Mouse (Mus musculus) layer of hippocampus, postnatal 14 days (tissue): ENCODE measurements at regions not wholly inside any gene's neighbourhood (a gene's known extent, or its start where the extent isn't known, plus 50 kb on each side); places are given as distances from the start of the nearest gene placed in this dataset.

Source experiments
- DNase-seq, 2 experiments: peaks; one replicate each; pipeline ENCODE4 v3.0.0; 2021 to 2022; ENCODE audit warnings: low spot score in 2 of 2, mixed read lengths in 1 of 2

- no peak for DNase-seq
Measured at GRCm38 (mm10) chr9:30848249-30848648, 74.0 kb downstream of the Adamts15 start.

DNA sequence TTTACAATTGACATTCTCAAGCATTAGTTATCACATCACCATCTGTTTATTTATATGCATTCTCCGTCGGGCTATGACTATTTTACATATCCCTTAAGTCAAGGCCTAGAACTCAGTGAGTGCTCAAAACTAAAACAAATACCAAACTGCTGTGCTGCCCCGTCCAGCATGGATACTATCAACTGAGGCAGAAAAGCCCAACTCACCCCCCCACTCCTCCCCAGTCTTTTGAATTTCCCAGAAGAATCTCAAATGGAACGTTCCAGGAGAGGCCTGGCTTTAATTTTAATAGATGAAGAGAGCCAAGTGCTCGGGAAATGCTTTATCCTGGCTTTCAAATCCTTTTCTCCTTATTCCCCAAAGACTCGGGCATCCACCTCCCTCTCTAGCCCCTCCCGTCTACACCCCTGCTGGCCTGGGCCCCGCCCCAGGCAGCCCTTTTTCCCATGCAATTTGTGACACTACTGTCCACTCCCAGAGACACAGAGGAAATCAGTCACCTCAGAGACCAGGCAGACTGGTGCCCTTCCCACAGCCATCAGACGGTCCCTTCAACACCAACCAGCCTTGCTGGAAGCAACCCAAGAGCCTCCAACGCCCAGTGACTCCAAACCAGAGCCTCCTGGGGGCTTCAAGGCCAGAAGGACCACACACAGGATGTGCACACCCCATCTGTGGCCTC is 76.5 kb downstream of the Adamts15 start:
- no peak for DNase-seq

- no peak for DNase-seq
Measured at GRCm38 (mm10) chr9:30844079-30844563, 78.1 kb downstream of the Adamts15 start.

DNA sequence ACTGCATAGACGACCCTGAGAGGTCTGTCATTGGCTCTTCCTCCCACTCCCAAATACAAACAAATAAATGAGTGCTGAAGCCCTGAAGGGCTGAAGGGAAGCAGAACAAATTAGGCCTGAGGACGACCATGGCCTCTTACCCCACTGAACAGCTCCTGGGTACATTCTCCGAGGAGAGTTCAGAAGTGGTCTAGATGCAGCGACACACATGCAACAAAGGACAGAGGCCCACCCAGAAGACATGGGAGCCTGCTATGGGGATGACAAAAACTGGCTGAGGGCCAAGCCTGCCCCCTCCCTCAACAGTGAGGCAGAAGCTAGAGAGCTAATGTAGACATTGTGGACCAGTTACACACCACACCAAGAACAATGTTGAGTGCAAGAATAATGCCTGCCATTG is 87.3 kb downstream of the Adamts15 start:
- DNase-seq, result no peak

DNA sequence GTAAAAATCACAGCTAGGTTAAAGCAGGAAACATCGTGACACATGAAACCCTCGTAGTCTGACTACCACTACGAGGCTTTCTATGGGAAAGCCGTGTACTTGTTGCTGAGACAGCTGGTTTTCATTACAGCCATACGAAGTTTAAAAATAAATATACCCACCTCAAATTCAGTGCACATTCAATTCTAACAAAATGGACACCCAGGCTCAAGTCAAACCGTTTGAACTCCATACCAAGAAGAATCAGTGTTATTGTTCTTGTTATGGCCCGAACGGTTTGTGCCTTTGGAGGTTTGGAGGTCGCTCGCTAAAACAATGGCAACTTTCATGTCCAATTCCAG is 87.7 kb downstream of the Adamts15 start:
- DNase-seq, result no peak

- no peak for DNase-seq
Measured at GRCm38 (mm10) chr9:30833836-30834564, 88.3 kb downstream of the Adamts15 start.

GRCm38 (mm10) chr9:30829158-30829870 is 92.9 kb downstream of the Adamts15 start:
- DNase-seq, result no peak

DNA sequence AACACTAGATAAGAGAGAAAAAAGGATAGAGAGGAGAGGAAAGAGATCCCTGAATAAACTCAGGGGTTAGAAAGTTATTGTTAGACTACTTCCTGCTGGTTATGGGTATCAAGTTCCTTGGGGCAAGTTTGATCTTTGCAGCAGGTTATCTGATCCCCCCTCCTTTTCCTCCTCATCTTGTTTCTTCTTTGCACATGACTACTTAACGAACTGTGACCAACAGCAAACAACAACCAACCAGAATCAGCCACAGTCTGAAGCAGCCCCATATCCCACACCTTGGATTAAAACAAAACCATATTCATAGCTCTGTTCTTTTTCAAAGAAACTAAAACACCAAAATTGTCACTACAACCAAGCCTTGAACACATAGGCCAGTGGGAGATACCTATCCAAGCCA is 94.5 kb downstream of the Adamts15 start:
- no peak for DNase-seq

DNA sequence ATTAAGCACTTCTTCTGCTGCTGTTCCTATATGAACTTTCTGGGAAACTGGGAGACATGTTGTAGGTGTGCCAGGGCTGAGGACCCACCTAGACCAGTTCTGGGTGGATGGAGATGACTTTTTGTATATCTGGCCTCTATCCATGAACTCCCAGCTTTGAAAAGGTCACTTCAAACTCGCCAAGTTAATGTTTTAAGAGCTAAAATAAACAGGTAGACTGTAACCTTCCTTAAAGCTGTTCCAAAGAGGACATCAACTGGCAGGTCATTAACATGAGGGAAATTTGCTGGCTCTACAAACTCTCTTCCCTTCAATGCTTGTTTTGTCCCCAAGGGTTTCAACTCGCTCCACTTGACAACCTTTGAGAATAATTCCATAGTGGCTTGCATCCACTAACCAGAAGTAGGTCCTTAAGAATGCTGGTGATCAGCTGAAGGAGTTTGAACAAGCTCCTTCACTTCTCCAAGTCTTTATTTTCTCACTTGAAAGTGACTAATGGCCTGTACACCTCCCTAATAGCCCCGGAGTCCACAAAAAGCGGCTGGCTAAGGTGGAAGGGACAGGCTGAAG is 98.1 kb downstream of the Adamts15 start:
- no peak for DNase-seq

DNA sequence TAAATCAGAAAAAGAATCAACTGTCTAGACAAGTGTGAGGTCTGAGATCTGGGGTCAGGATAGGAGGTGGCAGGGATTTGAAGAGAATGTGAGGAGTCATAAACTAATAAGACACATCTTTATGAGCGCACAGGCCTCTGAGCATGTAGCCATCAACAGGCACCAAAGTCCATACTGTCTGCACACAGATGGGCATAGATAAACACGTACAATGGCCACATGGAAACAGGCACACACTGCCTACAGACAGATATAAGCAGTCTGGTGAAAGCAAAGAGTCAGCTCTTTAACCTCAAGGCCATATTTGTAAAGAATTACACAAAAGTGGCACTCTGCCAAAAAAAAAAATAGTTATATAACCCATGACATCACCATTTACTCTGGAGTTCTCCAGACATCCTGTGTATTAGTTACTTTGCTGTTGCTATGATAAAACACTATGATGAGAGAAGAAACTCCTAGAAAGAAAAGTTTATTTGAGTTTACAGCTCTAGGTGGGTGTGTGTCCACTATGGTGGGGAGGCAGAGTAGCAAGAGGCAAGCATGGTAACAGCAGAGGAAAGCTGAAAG is 101.4 kb downstream of the Adamts15 start:
- no peak for DNase-seq

- DNase-seq, result no peak
Measured at GRCm38 (mm10) chr9:30813246-30813645, 109.0 kb downstream of the Adamts15 start.

DNA sequence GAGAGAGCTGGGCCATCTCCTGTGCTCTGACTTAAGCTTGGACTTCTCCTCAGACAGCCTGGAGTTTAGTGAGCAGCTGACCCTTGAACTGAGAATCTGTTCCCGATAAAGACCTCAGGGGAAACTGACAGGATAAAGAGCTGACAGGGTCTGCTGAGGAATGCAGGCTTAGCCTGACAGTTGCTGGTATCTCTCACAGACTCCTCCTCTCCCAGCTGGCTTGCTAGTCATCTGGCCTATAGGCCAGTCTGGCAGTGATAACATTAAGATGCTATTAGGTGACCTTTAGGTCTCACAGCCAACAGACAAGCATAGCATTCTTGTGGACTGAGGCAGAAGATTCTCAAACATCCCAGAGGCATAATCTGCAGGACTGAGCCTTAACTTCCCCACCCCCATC is 111.4 kb downstream of the Adamts15 start:
- no peak for DNase-seq

- DNase-seq, result no peak
Measured at GRCm38 (mm10) chr9:30810290-30810689, 112.0 kb downstream of the Adamts15 start.

DNA sequence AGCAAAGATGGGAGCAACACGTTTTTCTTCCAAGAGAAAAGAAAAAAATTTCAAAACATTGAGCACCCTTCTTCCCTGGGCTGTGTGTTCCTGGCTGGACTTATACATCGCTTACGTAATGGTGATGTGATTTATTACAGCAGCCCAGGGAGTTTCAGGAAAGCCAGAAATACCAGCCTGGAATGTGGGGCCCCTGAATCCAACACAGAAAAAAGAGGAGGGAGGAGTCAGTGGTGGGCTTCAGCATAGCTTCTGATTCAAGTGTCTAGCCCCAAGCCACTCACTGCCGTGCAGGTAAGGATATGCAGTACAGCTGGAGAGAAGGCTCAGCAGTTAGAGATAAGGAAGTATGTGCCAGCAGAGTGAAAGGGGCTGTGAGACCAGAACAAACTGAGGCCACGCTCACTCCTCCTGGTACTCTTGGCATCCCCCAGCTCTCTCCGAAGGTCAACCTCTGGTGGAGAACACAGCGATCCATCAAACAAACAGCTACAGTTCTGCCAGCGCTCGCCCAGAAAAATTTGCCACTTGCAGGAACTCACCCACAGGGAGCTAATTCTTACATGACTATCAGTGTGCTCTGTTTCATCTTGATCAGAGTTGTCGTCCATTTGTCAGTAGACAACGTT is 113.3 kb downstream of the Adamts15 start:
- DNase-seq, result no peak

DNA sequence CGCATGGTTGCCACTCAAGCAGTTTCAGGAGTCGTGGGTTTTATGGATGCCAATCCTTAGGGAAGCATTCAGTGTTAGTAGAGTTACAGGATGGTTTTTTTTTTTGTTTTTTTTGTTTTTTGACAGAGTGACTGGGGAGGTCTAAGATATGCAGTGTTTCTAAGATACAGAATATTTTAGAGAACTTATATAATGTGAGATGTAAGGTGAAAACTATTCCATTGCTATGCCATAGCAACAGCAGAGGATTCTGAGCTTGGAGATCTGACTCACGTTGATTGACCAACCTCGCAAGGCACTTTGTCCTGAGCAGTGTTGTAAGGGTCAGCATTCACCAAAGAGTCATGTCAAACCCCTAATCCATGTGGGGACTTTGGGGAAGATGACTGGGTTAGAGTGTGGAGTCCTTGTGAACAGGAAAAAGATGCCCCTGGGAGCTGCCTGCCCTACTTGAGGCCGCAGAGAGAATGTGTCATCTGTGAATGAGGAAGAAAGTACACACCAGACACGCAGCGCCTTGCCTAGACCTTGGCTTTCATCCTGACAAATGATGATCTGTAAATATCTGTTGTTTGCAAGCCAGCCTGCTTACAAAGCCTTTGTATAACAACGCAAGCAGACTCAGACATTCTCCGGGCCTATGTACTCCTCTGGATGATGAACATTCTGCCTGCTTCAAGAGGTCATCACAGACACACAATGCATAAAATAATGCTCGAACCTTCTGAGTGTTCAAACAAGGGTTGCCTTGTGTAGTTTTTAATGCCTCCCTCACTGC is 118.3 kb downstream of the Adamts15 start:
- DNase-seq, result no peak

DNA sequence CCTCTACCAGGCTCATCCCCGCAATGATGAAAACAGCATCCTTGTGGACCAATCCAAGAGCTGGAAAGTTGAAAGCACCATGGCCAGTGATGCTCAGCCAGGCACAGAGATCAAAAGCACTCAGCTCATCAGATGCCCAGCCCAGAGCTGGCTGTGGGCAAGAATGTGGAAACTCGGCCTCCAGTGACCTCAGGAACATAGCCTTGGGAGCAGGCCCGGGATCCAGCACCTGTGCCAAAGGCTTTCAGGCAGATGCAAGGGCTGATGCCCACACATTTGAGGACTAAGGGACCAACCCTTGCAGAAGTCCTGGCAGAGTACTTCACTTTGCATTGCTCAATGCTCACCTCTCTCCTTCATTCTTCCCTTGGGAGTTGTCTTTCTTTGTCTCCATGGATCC is 119.4 kb downstream of the Adamts15 start:
- DNase-seq, result no peak

DNA sequence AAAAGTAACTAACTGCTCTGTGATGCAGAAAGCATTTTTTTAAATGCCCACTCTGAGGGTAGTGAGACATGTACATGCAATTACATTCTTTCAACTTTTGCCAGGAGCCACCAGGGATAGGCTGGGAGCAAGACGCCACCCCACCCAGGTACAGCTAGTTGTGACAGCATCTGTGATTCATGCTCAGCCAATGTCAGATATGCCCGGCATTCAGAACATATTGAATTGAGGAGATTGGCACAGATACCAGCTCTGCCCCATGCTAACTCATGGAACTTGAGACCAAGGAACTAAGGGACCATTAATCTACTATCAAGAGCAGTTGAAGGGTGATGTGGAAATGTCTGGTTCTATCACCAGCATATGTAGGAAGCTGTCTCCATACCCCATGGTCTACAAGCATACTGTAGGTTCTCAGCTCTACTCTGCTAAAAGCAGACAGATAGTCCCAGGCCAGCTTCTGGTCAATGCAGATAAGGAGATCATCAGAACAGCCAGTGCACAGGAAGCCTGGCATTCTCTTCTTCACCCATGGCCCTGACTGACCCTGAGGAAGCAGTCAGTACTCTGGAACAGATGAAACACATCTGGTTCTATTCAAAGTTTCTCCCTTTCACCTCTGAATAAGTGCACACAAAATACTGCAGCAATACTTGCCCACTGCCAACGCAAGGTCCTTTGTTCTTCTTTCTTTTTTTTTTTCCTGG is 127.4 kb downstream of the Adamts15 start:
- DNase-seq, result no peak

GRCm38 (mm10) chr9:30781221-30781620 is 141.0 kb downstream of the Adamts15 start:
- DNase-seq, result no peak

GRCm38 (mm10) chr9:30777816-30778215 is 144.4 kb downstream of the Adamts15 start:
- DNase-seq, result no peak

DNA sequence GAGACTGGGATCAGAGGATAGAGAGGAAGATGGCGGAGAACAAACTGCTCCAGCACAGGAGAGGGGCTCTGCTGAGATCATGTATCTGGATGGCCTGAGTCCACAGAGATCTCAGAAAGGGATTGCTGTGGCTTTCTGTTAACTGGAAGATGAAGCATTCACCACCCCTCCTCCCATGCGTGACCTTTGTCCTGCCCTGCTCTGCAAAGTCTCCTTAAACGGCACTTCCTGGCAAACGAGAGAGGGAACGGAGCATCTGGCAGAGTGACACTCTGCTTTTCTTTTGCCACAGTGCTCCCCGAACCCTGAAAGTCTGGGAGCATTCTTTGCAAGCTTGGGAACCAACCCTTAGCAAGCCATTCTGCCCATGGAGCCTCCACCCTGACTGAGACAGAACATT is 147.1 kb downstream of the Adamts15 start:
- DNase-seq, result no peak
